Mouse (Mus musculus) heart, postnatal 10 days (tissue): ENCODE data around the gene Pls3. TPM values are rescaled to one million over a fixed set of nuclear protein-coding genes. Genes with fewer than 3 reads are reported as not detected.
"Not testable (repeated sequence)": the region's sequence is repeated elsewhere in the genome, so short reads cannot be mapped to it uniquely, and the experiment has no call there.

Experiments
- DNase-seq, 2 experiments: peaks; one replicate each; pipeline ENCODE4 v3.0.0; 2021
- intact Hi-C: fragments of 180-260 bp; cut with DNase I; formaldehyde crosslinking; loops from one replicate; pipeline ENCODE4 v1.15.1; 2025
- total RNA-seq, 2 experiments: library from RNA; stranded (reverse); gene quantifications; 2 replicates each; pipeline ENCODE4 v1.2.3; 2021

The Pls3 gene
- total RNA-seq, 2 experiments from 2014 or later = 84.2 to 87.0 TPM

GRCm38 (mm10) chrX:75796583-75796982 is 78.4 kb downstream of the Pls3 start:
- DNase-seq = peak; percentile 26 to 51
- intact Hi-C loops = loop anchor here (1.0 to 10.0 kb wide), 2 partner anchors 122 to 405 kb away; no protein-coding TSS in a partner anchor

GRCm38 (mm10) chrX:75779796-75780195 is 95.2 kb downstream of the Pls3 start:
- intact Hi-C loops = no loop called here
- DNase-seq = no peak

GRCm38 (mm10) chrX:75777461-75777860 is 97.5 kb downstream of the Pls3 start:
- intact Hi-C loops = no loop called here
- DNase-seq = no peak

- DNase-seq = no peak
- intact Hi-C loops = no loop called here
Observed at GRCm38 (mm10) chrX:75764794-75765328, 110.1 kb downstream of the Pls3 start.

- intact Hi-C loops = no loop called here
Observed at GRCm38 (mm10) chrX:75764135-75764793, 110.7 kb downstream of the Pls3 start.

GRCm38 (mm10) chrX:75759461-75759860 is 115.5 kb downstream of the Pls3 start:
- intact Hi-C loops, DNase-seq: not testable (repeated sequence)

More at GRCm38 (mm10) chrX:75764135-75764793, 110.7 kb downstream of the Pls3 start:
- peak; percentile 67 for DNase-seq

GRCm38 (mm10) chrX:75759036-75759435 is 115.9 kb downstream of the Pls3 start:
- intact Hi-C loops = not testable (repeated sequence)

GRCm38 (mm10) chrX:75757966-75758365 is 117.0 kb downstream of the Pls3 start:
- intact Hi-C loops = not testable (repeated sequence)
- DNase-seq = peak in 1 of 2 experiments; percentile 83

More at GRCm38 (mm10) chrX:75759036-75759435, 115.9 kb downstream of the Pls3 start:
- DNase-seq = peak in 1 of 2 experiments; percentile 86

GRCm38 (mm10) chrX:75754531-75754930 is 120.5 kb downstream of the Pls3 start:
- peak in 1 of 2 experiments; percentile 18 for DNase-seq

GRCm38 (mm10) chrX:75750126-75750725 is 124.8 kb downstream of the Pls3 start:
- intact Hi-C loops = not testable (repeated sequence)
- peak in 1 of 2 experiments; percentile 59 for DNase-seq

More at GRCm38 (mm10) chrX:75754531-75754930, 120.5 kb downstream of the Pls3 start:
- intact Hi-C loops = not testable (repeated sequence)

- DNase-seq = peak in 1 of 2 experiments; percentile 80
- intact Hi-C loops = not testable (repeated sequence)
Observed at GRCm38 (mm10) chrX:75749312-75749711, 125.7 kb downstream of the Pls3 start.

GRCm38 (mm10) chrX:75744466-75744865 is 130.5 kb downstream of the Pls3 start:
- peak in 1 of 2 experiments; percentile 87 for DNase-seq
- intact Hi-C loops = not testable (repeated sequence)

GRCm38 (mm10) chrX:75739464-75739863 is 135.5 kb downstream of the Pls3 start:
- intact Hi-C loops, DNase-seq: not testable (repeated sequence)
